Mouse (Mus musculus): ENCODE results near the gene Sgsh. TPM values are rescaled to one million over a fixed set of nuclear protein-coding genes. Genes with fewer than 3 reads are reported as not detected.
A peak's percentile ranks its signal among the peaks of the same experiment; 100 is the strongest.

Gene Sgsh
- total RNA-seq, 2 experiments from 2014 or later = 5.0 to 6.3 TPM

GRCm38 (mm10) chr11:119359089-119359488 is 3.8 kb upstream of the Sgsh start:
- Histone ChIP-seq H3K4me3 (no peak overlapping the region), H3K27ac (no peak overlapping the region)
- no peak for TF ChIP-seq CTCF (conservative IDR thresholded peaks at IDR 0.05)
- no peak for DNase-seq (ENCODE audit: low spot score in 2 of 2)

GRCm38 (mm10) chr11:119354798-119355442 is 416 bp downstream of the Sgsh start:
- no peak for TF ChIP-seq CTCF (conservative IDR thresholded peaks at IDR 0.05)
- H3K27ac ChIP-seq = peak overlapping the region; percentile 92
- H3K4me3 ChIP-seq = peak overlapping the region; percentile 77
- DNase-seq (ENCODE audit: low spot score in 2 of 2) = no peak

- DNase-seq (ENCODE audit: low spot score in 2 of 2) = no peak
- no peak for TF ChIP-seq CTCF (conservative IDR thresholded peaks at IDR 0.05)
- Histone ChIP-seq H3K27ac (no peak overlapping the region), H3K4me3 (no peak overlapping the region)
These were observed 1.4 kb downstream of the Sgsh start for GRCm38 (mm10) chr11:119353946-119354345.

GRCm38 (mm10) chr11:119352113-119352512 is 3.2 kb downstream of the Sgsh start:
- Histone ChIP-seq H3K27ac (no peak overlapping the region), H3K4me3 (no peak overlapping the region)
- DNase-seq (ENCODE audit: low spot score in 2 of 2) = no peak
- no peak for TF ChIP-seq CTCF (conservative IDR thresholded peaks at IDR 0.05)

GRCm38 (mm10) chr11:119347125-119347524 is 8.2 kb downstream of the Sgsh start:
- no peak for DNase-seq (ENCODE audit: low spot score in 2 of 2)
- Histone ChIP-seq H3K27ac (no peak overlapping the region), H3K4me3 (no peak overlapping the region)
- no peak for TF ChIP-seq CTCF (conservative IDR thresholded peaks at IDR 0.05)

- no peak for TF ChIP-seq CTCF (conservative IDR thresholded peaks at IDR 0.05)
- Histone ChIP-seq H3K4me3 (no peak overlapping the region), H3K27ac (no peak overlapping the region)
- DNase-seq (ENCODE audit: low spot score in 2 of 2) = no peak
These were observed 10.5 kb downstream of the Sgsh start for GRCm38 (mm10) chr11:119344865-119345264.

- Histone ChIP-seq H3K4me3 (no peak overlapping the region), H3K27ac (no peak overlapping the region)
- DNase-seq (ENCODE audit: low spot score in 2 of 2) = no peak
- no peak for TF ChIP-seq CTCF (conservative IDR thresholded peaks at IDR 0.05)
These were observed 11.2 kb downstream of the Sgsh start for GRCm38 (mm10) chr11:119344178-119344577.

- TF ChIP-seq CTCF (conservative IDR thresholded peaks at IDR 0.05) = peak; percentile 88
- no peak overlapping the region for H3K4me3 ChIP-seq
- peak; percentile 59 to 76 for DNase-seq (ENCODE audit: low spot score in 2 of 2)
- no peak overlapping the region for H3K27ac ChIP-seq
These were observed 15.7 kb downstream of the Sgsh start for GRCm38 (mm10) chr11:119339637-119340036.

GRCm38 (mm10) chr11:119339179-119339578 is 16.2 kb downstream of the Sgsh start:
- H3K27ac ChIP-seq = no peak overlapping the region
- DNase-seq (ENCODE audit: low spot score in 2 of 2) = no peak
- H3K4me3 ChIP-seq = no peak overlapping the region
- no peak for TF ChIP-seq CTCF (conservative IDR thresholded peaks at IDR 0.05)

GRCm38 (mm10) chr11:119338271-119339059 is 16.9 kb downstream of the Sgsh start:
- no peak for DNase-seq (ENCODE audit: low spot score in 2 of 2)
- H3K4me3 ChIP-seq = no peak overlapping the region
- H3K27ac ChIP-seq = no peak overlapping the region
- TF ChIP-seq CTCF (conservative IDR thresholded peaks at IDR 0.05) = no peak

- H3K27ac ChIP-seq = no peak overlapping the region
These were observed 23.4 kb downstream of the Sgsh start for GRCm38 (mm10) chr11:119331970-119332369.

GRCm38 (mm10) chr11:119330592-119330991 is 24.7 kb downstream of the Sgsh start:
- TF ChIP-seq CTCF (conservative IDR thresholded peaks at IDR 0.05) = no peak
- DNase-seq (ENCODE audit: low spot score in 2 of 2) = no peak
- no peak overlapping the region for H3K4me3 ChIP-seq
- H3K27ac ChIP-seq = no peak overlapping the region

More at GRCm38 (mm10) chr11:119331970-119332369, 23.4 kb downstream of the Sgsh start:
- no peak for TF ChIP-seq CTCF (conservative IDR thresholded peaks at IDR 0.05)
- no peak overlapping the region for H3K4me3 ChIP-seq
- no peak for DNase-seq (ENCODE audit: low spot score in 2 of 2)

GRCm38 (mm10) chr11:119325068-119325467 is 30.3 kb downstream of the Sgsh start:
- peak; percentile 49 for TF ChIP-seq CTCF (conservative IDR thresholded peaks at IDR 0.05)
- Histone ChIP-seq H3K4me3 (no peak overlapping the region), H3K27ac (no peak overlapping the region)
- no peak for DNase-seq (ENCODE audit: low spot score in 2 of 2)

GRCm38 (mm10) chr11:119322521-119322920 is 32.8 kb downstream of the Sgsh start:
- Histone ChIP-seq H3K27ac (no peak overlapping the region), H3K4me3 (no peak overlapping the region)
- DNase-seq (ENCODE audit: low spot score in 2 of 2) = no peak
- TF ChIP-seq CTCF (conservative IDR thresholded peaks at IDR 0.05) = no peak

Data from layer of hippocampus, adult 2 months (tissue).